Mouse (Mus musculus): ENCODE results near the gene Vamp2.
"Not testable (repeated sequence)": the region's sequence is repeated elsewhere in the genome, so short reads cannot be mapped to it uniquely, and the experiment has no call there.

Vamp2 gene

GRCm38 (mm10) chr11:69081613-69082012 lies 6.7 kb upstream of the Vamp2 start:
- no peak for DNase-seq

GRCm38 (mm10) chr11:69085608-69086007 lies 2.7 kb upstream of the Vamp2 start:
- DNase-seq: no peak

GRCm38 (mm10) chr11:69086390-69086789 lies 1.9 kb upstream of the Vamp2 start:
- no peak for DNase-seq

GRCm38 (mm10) chr11:69087082-69087481 lies 1.2 kb upstream of the Vamp2 start:
- no peak for DNase-seq

- DNase-seq: no peak
Observed at GRCm38 (mm10) chr11:69087597-69087996, 693 bp upstream of the Vamp2 start.

- DNase-seq: no peak
Observed at GRCm38 (mm10) chr11:69088856-69089615, 746 bp downstream of the Vamp2 start.

- no peak for DNase-seq
Observed at GRCm38 (mm10) chr11:69089616-69090290, 1.5 kb downstream of the Vamp2 start.

GRCm38 (mm10) chr11:69090367-69090766 lies 2.1 kb downstream of the Vamp2 start:
- no peak for DNase-seq

- no peak for DNase-seq
Observed at GRCm38 (mm10) chr11:69091566-69092385, 3.5 kb downstream of the Vamp2 start.

GRCm38 (mm10) chr11:69092386-69092751 lies 4.1 kb downstream of the Vamp2 start:
- peak; percentile 92 for DNase-seq

GRCm38 (mm10) chr11:69092871-69093270 lies 4.6 kb downstream of the Vamp2 start:
- DNase-seq: no peak

- DNase-seq: not testable (repeated sequence)
Observed at GRCm38 (mm10) chr11:69093856-69094255, 5.6 kb downstream of the Vamp2 start.

- DNase-seq: peak; percentile 100
Observed at GRCm38 (mm10) chr11:69094697-69095429, 6.6 kb downstream of the Vamp2 start, which contains the start of gene Per1. Gene Per1, plus strand, starts transcription at chr11:69095217.

- DNase-seq: peak; percentile 69
Observed at GRCm38 (mm10) chr11:69095511-69096231, 7.4 kb downstream of the Vamp2 start.

GRCm38 (mm10) chr11:69096360-69096986 lies 8.2 kb downstream of the Vamp2 start:
- DNase-seq: no peak

GRCm38 (mm10) chr11:69096987-69097900 lies 9.0 kb downstream of the Vamp2 start:
- peak; percentile 100 for DNase-seq

- DNase-seq: no peak
Observed at GRCm38 (mm10) chr11:69098039-69098761, 9.9 kb downstream of the Vamp2 start.

- peak; percentile 99 for DNase-seq
Observed at GRCm38 (mm10) chr11:69098762-69099091, 10.4 kb downstream of the Vamp2 start.

- peak; percentile 97 for DNase-seq
Observed at GRCm38 (mm10) chr11:69099177-69099914, 11.1 kb downstream of the Vamp2 start.
